Mouse (Mus musculus): Measurements from ENCODE around the gene Gabrg2.

DNA sequence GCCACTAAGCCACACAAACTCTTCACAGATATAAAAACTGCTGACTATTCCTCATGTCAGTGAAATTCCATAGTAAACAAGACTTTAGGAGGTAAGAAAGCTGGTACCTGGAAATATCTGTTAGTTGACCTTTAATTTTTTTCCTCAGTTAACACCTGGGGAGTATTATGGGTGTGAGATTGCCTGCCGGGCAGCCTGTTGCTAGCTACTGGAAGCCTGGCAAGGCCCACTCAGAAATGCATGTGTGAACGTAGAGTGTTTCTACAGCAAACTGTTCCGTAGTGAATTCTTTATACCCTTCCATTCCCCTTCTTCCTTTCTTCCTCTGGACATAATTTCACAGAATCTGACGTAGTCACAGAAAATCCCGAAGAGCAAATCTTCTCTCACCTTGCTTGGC, 55.2 kb downstream of the Gabrg2 start:
- no peak for TF ChIP-seq CTCF (IDR thresholded peaks at IDR 0.05; ENCODE audit: control insufficient read depth, insufficient read depth, insufficient read length)
- TF ChIP-seq MYOD1 (IDR thresholded peaks at IDR 0.05; ENCODE audit: control insufficient read depth, insufficient read length, low read depth): no peak
- TF ChIP-seq USF1 (IDR thresholded peaks at IDR 0.05; ENCODE audit: low read depth): no peak
- TF ChIP-seq MAX (IDR thresholded peaks at IDR 0.05): no peak
- TF ChIP-seq FOSL1 (IDR thresholded peaks at IDR 0.05; ENCODE audit: insufficient read depth, low read length, poor library complexity, severe bottlenecking): no peak
- no peak for TF ChIP-seq CEBPB (IDR thresholded peaks at IDR 0.05; ENCODE audit: low read depth)

All from C2C12 (cell line).